Mouse (Mus musculus) cortical plate, adult 2 months (tissue): Measurements from ENCODE around the gene Btn2a2.

Experiments
- CTCF ChIP-seq: fragments of 200-500 bp; IDR thresholded peaks from 2 replicates; pipeline ENCODE4 v1.5.1; 2011; ENCODE audit warnings: mild to moderate bottlenecking, control low read depth, low read length; ENCODE audit not compliant: insufficient read depth; ENCODE audit errors: extremely low read depth
- POLR2A ChIP-seq: fragments of 200-500 bp; IDR thresholded peaks from 2 replicates; pipeline ENCODE4 v1.6.1; 2011; ENCODE audit warnings: mild to moderate bottlenecking, low read length, control low read depth; ENCODE audit not compliant: insufficient read depth; ENCODE audit errors: extremely low read depth

DNA sequence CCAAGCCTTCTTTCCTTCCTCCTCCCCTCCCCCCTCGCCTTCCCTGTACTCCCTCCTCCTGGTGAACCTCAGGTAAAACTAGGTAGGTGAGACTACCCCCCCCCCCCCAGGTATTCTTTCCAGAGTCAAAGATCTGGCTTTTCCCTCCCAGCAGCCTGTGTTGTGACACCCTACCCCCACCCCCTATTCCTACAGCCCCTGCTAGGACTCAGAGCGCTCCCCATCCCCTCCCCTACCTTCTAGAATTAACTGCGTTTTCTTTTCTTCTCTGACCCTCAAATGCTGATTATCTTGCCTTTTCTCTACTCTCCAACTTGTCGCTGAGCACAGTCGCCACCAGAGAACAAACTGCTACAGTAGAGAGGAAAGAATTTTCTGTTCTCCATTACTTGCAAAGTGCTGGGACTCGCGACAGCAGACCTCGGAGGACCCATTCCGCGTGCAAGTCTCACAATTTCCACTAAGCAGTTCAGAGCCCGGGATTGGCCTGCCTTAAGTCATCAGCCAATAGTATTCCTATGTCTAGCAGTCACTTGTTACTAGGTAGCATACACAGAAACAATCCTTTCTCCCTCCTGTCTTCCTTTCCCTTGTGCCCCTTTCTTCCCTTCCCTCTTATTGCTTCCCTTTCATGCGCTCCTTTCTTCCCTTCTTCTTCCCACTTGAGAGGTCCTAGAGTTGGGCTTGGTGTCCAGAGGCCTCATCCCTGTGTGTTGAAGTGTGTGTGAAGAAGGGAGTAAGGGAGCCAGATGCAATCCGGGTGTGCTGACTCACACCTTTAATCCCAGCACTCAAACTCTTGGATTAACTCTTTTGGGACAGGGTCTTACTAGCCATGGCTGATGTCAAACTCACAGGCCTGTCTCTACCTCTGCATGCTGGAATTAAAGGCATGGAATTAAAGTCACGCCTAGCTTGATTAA is at the start of gene Btn2a2:
- TF ChIP-seq CTCF = no peak
- no peak for TF ChIP-seq POLR2A
